Mouse (Mus musculus): Measurements from ENCODE around the gene Tmppe. TPM values are rescaled to one million over a fixed set of nuclear protein-coding genes. Genes with fewer than 3 reads are reported as not detected.

Gene Tmppe
- 13.1 TPM for total RNA-seq (2023)

GRCm38 (mm10) chr9:114400949-114401684 is at the start of gene Tmppe, which contains the start of gene Glb1:
Gene Tmppe, plus strand, starts transcription at chr9:114401105.
Gene Glb1, plus strand, starts transcription at chr9:114401076.

GRCm38 (mm10) chr9:114389905-114390748 is 10.8 kb upstream of the Tmppe start, which contains the start of gene Crtap:
Gene Crtap, minus strand, starts transcription at chr9:114390675.

Other genes with a start within 250 kb of the Tmppe start
- gene Bcl2a1c, start 71.0 kb upstream of the Tmppe start, total RNA-seq (2023): not detected
- gene Crtap, start 10.4 kb upstream of the Tmppe start, total RNA-seq (2023): 9.2 TPM
- 20.2 TPM for gene Glb1, start within 50 bp of the Tmppe start, total RNA-seq (2023)
- 0.61 TPM for gene Ccr4, start 103.8 kb downstream of the Tmppe start, total RNA-seq (2023)
- gene C130032M10Rik, start 114.6 kb downstream of the Tmppe start, total RNA-seq (2023): not detected
- not detected for gene Trim71, start 163.3 kb downstream of the Tmppe start, total RNA-seq (2023)
- gene Cnot10, start 239.1 kb downstream of the Tmppe start, total RNA-seq (2023): 77.8 TPM